Mouse (Mus musculus): Measurements from ENCODE around the gene Taf1a. TPM values are rescaled to one million over a fixed set of nuclear protein-coding genes. Genes with fewer than 3 reads are reported as not detected.

Taf1a gene
- polyA plus RNA-seq, 1 experiment from 2014 or later, result 19.0 TPM

- no peaks in the 10 kb centered on the region for H3K27me3 ChIP-seq (replicated peaks)
- no peak within 1 kb of the TSS for H3K4me3 ChIP-seq (replicated peaks)
- no peaks in the 10 kb centered on the region for H3K9me3 ChIP-seq
- H3K4me2 ChIP-seq, result no peak within 1 kb of the TSS
- no peak within 1 kb of the TSS for H3K27ac ChIP-seq
- ATAC-seq (ENCODE audit: insufficient read depth, low FRiP score, low read depth), result no peak
- H3K9ac ChIP-seq, result no peak within 1 kb of the TSS
- no peaks in the 10 kb centered on the region for H3K4me1 ChIP-seq
- H3K36me3 ChIP-seq, result no peaks in the 10 kb centered on the region
- WGBS, result 68% methylated on average over 12 of the region's 12 CpGs
These were observed 29.1 kb downstream of the Taf1a start, which contains the start of gene Hhipl2 for GRCm38 (mm10) chr1:183417873-183418272. TSS of gene Hhipl2 (plus strand) at chr1:183418215.

- Histone ChIP-seq H3K9me3 (no peaks in the 10 kb centered on the region), H3K27ac (no peak overlapping the region), H3K4me2 (no peak overlapping the region), H3K36me3 (no peaks in the 10 kb centered on the region), H3K27me3 (replicated peaks) (no peaks in the 10 kb centered on the region), H3K9ac (no peak overlapping the region), H3K4me3 (replicated peaks) (no peak overlapping the region), H3K4me1 (no peaks in the 10 kb centered on the region)
- ATAC-seq (ENCODE audit: insufficient read depth, low FRiP score, low read depth), result no peak
- 78% methylated on average over 7 of the region's 7 CpGs for WGBS
These were observed 31.0 kb downstream of the Taf1a start for GRCm38 (mm10) chr1:183419741-183420140.

GRCm38 (mm10) chr1:183420296-183420695, 31.5 kb downstream of the Taf1a start:
- H3K27me3 ChIP-seq (replicated peaks), result no peaks in the 10 kb centered on the region
- H3K27ac ChIP-seq, result no peak overlapping the region
- no peaks in the 10 kb centered on the region for H3K9me3 ChIP-seq
- no peaks in the 10 kb centered on the region for H3K4me1 ChIP-seq
- H3K36me3 ChIP-seq, result no peaks in the 10 kb centered on the region
- 79% methylated on average over 10 of the region's 10 CpGs for WGBS
- H3K9ac ChIP-seq, result no peak overlapping the region
- ATAC-seq (ENCODE audit: insufficient read depth, low FRiP score, low read depth), result no peak
- no peak overlapping the region for H3K4me3 ChIP-seq (replicated peaks)
- no peak overlapping the region for H3K4me2 ChIP-seq

- WGBS, result 93% methylated on average over 7 of the region's 7 CpGs
- Histone ChIP-seq H3K4me2 (no peak overlapping the region), H3K9me3 (no peaks in the 10 kb centered on the region), H3K4me1 (no peaks in the 10 kb centered on the region), H3K27ac (no peak overlapping the region), H3K4me3 (replicated peaks) (no peak overlapping the region), H3K9ac (no peak overlapping the region), H3K36me3 (no peaks in the 10 kb centered on the region), H3K27me3 (replicated peaks) (no peaks in the 10 kb centered on the region)
- ATAC-seq (ENCODE audit: insufficient read depth, low FRiP score, low read depth), result no peak
These were observed 35.3 kb downstream of the Taf1a start for GRCm38 (mm10) chr1:183424100-183424499.

GRCm38 (mm10) chr1:183434918-183435317, 46.1 kb downstream of the Taf1a start:
- no peaks in the 10 kb centered on the region for H3K27me3 ChIP-seq (replicated peaks)
- H3K9ac ChIP-seq, result no peak overlapping the region
- no peaks in the 10 kb centered on the region for H3K36me3 ChIP-seq
- no peak for ATAC-seq (ENCODE audit: insufficient read depth, low FRiP score, low read depth)
- 73% methylated on average over 9 of the region's 9 CpGs for WGBS
- no peak overlapping the region for H3K27ac ChIP-seq
- no peaks in the 10 kb centered on the region; the same call in 1 of the 2 replicates for H3K4me1 ChIP-seq
- H3K9me3 ChIP-seq, result no peaks in the 10 kb centered on the region
- no peak overlapping the region for H3K4me3 ChIP-seq (replicated peaks)
- no peak overlapping the region for H3K4me2 ChIP-seq

GRCm38 (mm10) chr1:183439036-183439435, 50.3 kb downstream of the Taf1a start:
- H3K27ac ChIP-seq, result no peak overlapping the region
- peak overlapping the region; percentile 21; the same call in 1 of the 2 replicates for H3K4me3 ChIP-seq (replicated peaks)
- peak overlapping the region; percentile 42 for H3K4me2 ChIP-seq
- WGBS, result 31% methylated on average over 22 of the region's 22 CpGs
- H3K36me3 ChIP-seq, result no peaks in the 10 kb centered on the region
- H3K9ac ChIP-seq, result no peak overlapping the region
- H3K27me3 ChIP-seq (replicated peaks), result no peaks in the 10 kb centered on the region
- 0 out of 2 replicates have a peak, but pooled peaks have one; percentile 46 for ATAC-seq (ENCODE audit: insufficient read depth, low FRiP score, low read depth)
- no peaks in the 10 kb centered on the region for H3K9me3 ChIP-seq
- no peaks in the 10 kb centered on the region; the same call in 1 of the 2 replicates for H3K4me1 ChIP-seq

- Histone ChIP-seq H3K4me2 (0 out of 2 replicates have a peak overlapping the region, but pooled peaks have one; percentile 19), H3K9me3 (no peaks in the 10 kb centered on the region), H3K27me3 (replicated peaks) (no peaks in the 10 kb centered on the region), H3K4me1 (no peaks in the 10 kb centered on the region; the same call in 1 of the 2 replicates), H3K27ac (no peak overlapping the region), H3K4me3 (replicated peaks) (no peak overlapping the region), H3K9ac (no peak overlapping the region), H3K36me3 (no peaks in the 10 kb centered on the region)
- ATAC-seq (ENCODE audit: insufficient read depth, low FRiP score, low read depth), result peak; percentile 59
- WGBS, result 23% methylated on average over 19 of the region's 19 CpGs
These were observed 53.4 kb downstream of the Taf1a start for GRCm38 (mm10) chr1:183442015-183442774.

GRCm38 (mm10) chr1:183453066-183453465, 64.3 kb downstream of the Taf1a start:
- Histone ChIP-seq H3K4me2 (no peak overlapping the region), H3K4me1 (no peaks in the 10 kb centered on the region), H3K36me3 (no peaks in the 10 kb centered on the region), H3K27ac (no peak overlapping the region), H3K9ac (no peak overlapping the region), H3K9me3 (no peaks in the 10 kb centered on the region), H3K4me3 (replicated peaks) (no peak overlapping the region), H3K27me3 (replicated peaks) (no peaks in the 10 kb centered on the region)
- no peak for ATAC-seq (ENCODE audit: insufficient read depth, low FRiP score, low read depth)
- 18% methylated on average over 3 of the region's 3 CpGs for WGBS

Other genes with a start within 250 kb of the Taf1a start
- gene Disp1, start 167.5 kb upstream of the Taf1a start, polyA plus RNA-seq (2015; fragmentation: Nextera tagmentation; extraction: Ambion mirVana), result 8.6 and 11.7 TPM in 2 replicates
- gene Aida, start 92.4 kb upstream of the Taf1a start, polyA plus RNA-seq (2015; fragmentation: Nextera tagmentation; extraction: Ambion mirVana), result 37.1 and 45.1 TPM in 2 replicates
- 39.0 and 41.6 TPM in 2 replicates for gene Brox, start 91.7 kb upstream of the Taf1a start, polyA plus RNA-seq (2015; fragmentation: Nextera tagmentation; extraction: Ambion mirVana)
- 90.0 and 103 TPM in 2 replicates for gene Mia3, start 19.4 kb upstream of the Taf1a start, polyA plus RNA-seq (2015; fragmentation: Nextera tagmentation; extraction: Ambion mirVana)
- gene Hhipl2, start 29.2 kb downstream of the Taf1a start, polyA plus RNA-seq (2015; fragmentation: Nextera tagmentation; extraction: Ambion mirVana), result 0.10 and 0.67 TPM in 2 replicates

Measured in stomach, embryonic 15.5 days (tissue).